Mouse (Mus musculus): ENCODE data around the gene Plcb2.

GRCm38 (mm10) chr2:118676839-118677741, 51.1 kb downstream of the Plcb2 start:
- TF ChIP-seq CTCF (IDR thresholded peaks at IDR 0.05; ENCODE audit: low read depth) (no peak), EP300 (IDR thresholded peaks at IDR 0.05; ENCODE audit: low read depth) (no peak)

Data from heart, postnatal 0 days (tissue).